Mouse (Mus musculus) stomach, postnatal 0 days (tissue): ENCODE results near the gene Gm9945. TPM values are rescaled to one million over a fixed set of nuclear protein-coding genes. Genes with fewer than 3 reads are reported as not detected.

ENCODE experiments used
- ATAC-seq: fragments of 200-750 bp; cut with Nextera tagmentation; 2 replicates; pipeline ENCODE4 v1.8.0; 2017; ENCODE audit not compliant: low FRiP score, low TSS enrichment
- DNase-seq: peaks from one replicate; pipeline ENCODE4 v3.0.0-alpha.2; 2016; ENCODE audit warnings: low spot score
- H3K27ac ChIP-seq: fragments of 300-500 bp; sonication (generic); replicated peaks from 2 replicates; pipeline ENCODE4 v1.5.1; 2014; ENCODE audit warnings: mild to moderate bottlenecking, control low read depth
- H3K27me3 ChIP-seq: fragments of 300-500 bp; sonication (generic); 2 replicates; pipeline ENCODE4 v1.6.1; 2014; ENCODE audit warnings: low read length; ENCODE audit not compliant: control insufficient read depth, insufficient read depth
- H3K36me3 ChIP-seq: fragments of 300-500 bp; sonication (generic); 2 replicates; pipeline ENCODE4 v1.6.1; 2014; ENCODE audit warnings: low read length, mixed read lengths; ENCODE audit not compliant: control insufficient read depth, insufficient read depth
- H3K4me1 ChIP-seq: fragments of 300-500 bp; sonication (generic); replicated peaks from 2 replicates; pipeline ENCODE4 v1.6.1; 2014; ENCODE audit warnings: antibody characterized with exemption; ENCODE audit not compliant: control insufficient read depth, insufficient read depth
- H3K4me2 ChIP-seq: fragments of 300-500 bp; sonication (generic); replicated peaks from 2 replicates; pipeline ENCODE4 v1.6.1; 2014; ENCODE audit warnings: low read depth, mild to moderate bottlenecking, control low read depth, moderate library complexity
- H3K4me3 ChIP-seq: fragments of 300-500 bp; sonication (generic); 2 replicates; pipeline ENCODE4 v1.5.1; 2014; ENCODE audit warnings: low read depth, low read length, control low read depth
- H3K9ac ChIP-seq: fragments of 300-500 bp; sonication (generic); 2 replicates; pipeline ENCODE4 v1.6.1; 2014; ENCODE audit warnings: mild to moderate bottlenecking, low read length, control low read depth, mixed read lengths
- H3K9me3 ChIP-seq: fragments of 300-500 bp; sonication (generic); 2 replicates; pipeline ENCODE4 v1.6.1; 2016; ENCODE audit warnings: low read length; ENCODE audit not compliant: control insufficient read depth
- CTCF ChIP-seq: IDR thresholded peaks from 2 replicates; pipeline ENCODE4 v1.5.1; 2016; ENCODE audit warnings: antibody characterized with exemption, low read depth, mild to moderate bottlenecking, moderate library complexity
- EP300 ChIP-seq: optimal IDR thresholded peaks from 2 replicates; pipeline ENCODE3; 2016; ENCODE audit warnings: antibody characterized with exemption
- WGBS: fragments of 180-500 bp; shearing (Covaris S2); extraction: QIAGEN DNeasy Blood & Tissue Kit; methylation state at CpG from one replicate; pipeline ENCODE4 v1.1.7; 2014; 5-methylcytosine and 5-hydroxymethylcytosine counted together
- polyA plus RNA-seq: library from polyadenylated mRNA; unstranded; fragments of >200 nt; fragmentation: Nextera tagmentation; extraction: Ambion mirVana; gene quantifications from 2 replicates; pipeline ENCODE4 v1.2.1, GENCODE M21; 2015

The Gm9945 gene
- polyA plus RNA-seq, 1 experiment from 2014 or later: not detected

DNA sequence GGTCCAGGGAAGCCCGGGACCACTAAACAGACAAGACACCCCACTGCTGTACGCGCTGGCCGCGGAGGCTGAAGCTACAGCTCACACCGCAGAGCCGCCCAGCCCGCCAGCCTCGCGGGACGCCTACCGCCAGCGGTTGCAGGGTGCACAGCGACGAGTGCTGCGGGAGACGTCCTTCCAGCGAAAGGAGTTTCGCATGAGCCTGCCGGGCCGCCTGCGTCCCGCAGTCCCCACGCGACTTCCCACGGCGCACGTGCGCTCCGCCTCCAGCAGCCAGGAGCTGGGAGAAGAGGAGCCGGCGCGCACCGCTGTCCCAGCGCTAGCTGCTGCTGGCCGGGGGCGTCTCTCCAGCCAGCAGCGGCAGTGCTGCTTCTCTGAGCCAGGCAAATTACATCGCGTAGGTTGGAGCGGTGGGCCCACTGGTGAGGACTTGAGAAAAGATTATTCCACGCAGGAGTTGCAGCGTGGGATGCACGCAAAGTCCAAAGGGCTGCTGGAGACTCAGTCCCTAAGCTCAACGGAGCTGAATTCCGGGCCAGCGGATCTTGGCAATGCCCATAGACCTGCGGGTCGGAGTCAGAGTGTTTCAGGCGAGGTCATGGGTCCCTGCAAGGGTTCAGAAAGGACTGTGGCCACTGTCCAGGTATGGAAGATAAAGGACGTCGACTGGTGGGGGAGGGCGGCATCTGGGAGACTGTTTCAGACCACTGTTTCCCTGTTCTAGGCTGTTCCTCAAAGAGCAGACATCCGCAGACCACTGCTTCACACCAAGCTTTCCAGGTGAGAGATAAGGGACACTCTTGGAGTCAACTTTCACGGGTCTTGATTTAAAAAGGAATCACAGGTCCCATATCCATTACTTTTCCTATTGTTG, 16.2 kb upstream of the Gm9945 start:
- H3K27ac ChIP-seq: no peak overlapping the region
- ATAC-seq (no peak), DNase-seq (peak; percentile 48)
- H3K27me3 ChIP-seq: peaks cover 9% of the 10 kb centered on the region
- H3K9me3 ChIP-seq: no peaks in the 10 kb centered on the region
- H3K4me1 ChIP-seq: no peaks in the 10 kb centered on the region
- peak overlapping the region; percentile 55 for H3K4me2 ChIP-seq
- no peaks in the 10 kb centered on the region for H3K36me3 ChIP-seq
- TF ChIP-seq CTCF (no peak), EP300 (no peak)
- H3K9ac ChIP-seq: peak overlapping the region; percentile 38
- 10% methylated on average over 54 of the region's 55 CpGs for WGBS
- peak overlapping the region; percentile 43 for H3K4me3 ChIP-seq

GRCm38 (mm10) chr11:53466231-53466971, 13.6 kb upstream of the Gm9945 start:
- Histone ChIP-seq H3K9me3 (no peaks in the 10 kb centered on the region), H3K9ac (peak overlapping the region; percentile 53), H3K27me3 (peaks cover 14% of the 10 kb centered on the region), H3K4me2 (peak overlapping the region; percentile 58), H3K4me3 (peak overlapping the region; percentile 32), H3K36me3 (no peaks in the 10 kb centered on the region), H3K4me1 (no peaks in the 10 kb centered on the region), H3K27ac (no peak overlapping the region)
- WGBS: 6% methylated on average over 40 of the region's 40 CpGs
- ATAC-seq (peak; percentile 36), DNase-seq (peak; percentile 84)
- peak; percentile 89 for TF ChIP-seq CTCF
- no peak for TF ChIP-seq EP300

DNA sequence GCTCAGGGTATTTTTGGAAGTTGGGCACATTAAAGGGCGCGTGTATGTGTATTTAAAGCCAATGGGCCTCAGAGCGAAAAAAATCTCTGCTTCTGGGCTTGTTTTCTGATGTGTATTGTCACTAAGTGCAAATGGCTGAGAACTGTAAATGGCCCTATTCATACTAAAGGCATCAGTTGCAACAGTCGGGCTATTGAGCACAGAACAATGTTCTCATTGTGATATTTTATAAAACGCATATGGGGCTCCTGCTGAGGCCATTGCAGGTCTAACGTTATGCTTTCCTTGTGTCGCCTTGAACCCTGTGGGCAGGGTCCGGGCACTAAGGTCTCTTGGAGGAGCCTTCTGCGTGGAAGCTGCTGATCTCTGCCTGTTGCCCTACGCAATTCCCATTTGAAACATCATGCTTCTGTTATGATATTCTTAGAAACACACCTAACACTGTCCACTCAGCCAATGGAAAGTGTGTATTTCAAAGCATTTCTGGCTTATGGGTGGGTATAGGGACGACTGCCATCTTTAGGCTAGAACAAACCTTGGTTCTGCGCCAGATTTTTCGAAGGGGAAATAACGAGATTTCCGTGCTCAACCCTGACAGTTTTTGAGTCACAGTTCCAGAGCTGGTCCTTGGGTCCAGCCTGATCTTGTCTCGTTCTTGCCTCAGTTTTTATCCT, 10.5 kb upstream of the Gm9945 start:
- DNase-seq (no peak), ATAC-seq (no peak)
- Histone ChIP-seq H3K36me3 (no peaks in the 10 kb centered on the region), H3K4me3 (no peak overlapping the region), H3K4me1 (no peaks in the 10 kb centered on the region), H3K27ac (no peak overlapping the region), H3K9ac (no peak overlapping the region), H3K9me3 (no peaks in the 10 kb centered on the region), H3K27me3 (peaks cover 7% of the 10 kb centered on the region), H3K4me2 (peak overlapping the region; percentile 52; the same call in 1 of the 2 replicates)
- TF ChIP-seq EP300 (no peak), CTCF (no peak)
- WGBS: 40% methylated on average over 16 of the region's 16 CpGs

DNA sequence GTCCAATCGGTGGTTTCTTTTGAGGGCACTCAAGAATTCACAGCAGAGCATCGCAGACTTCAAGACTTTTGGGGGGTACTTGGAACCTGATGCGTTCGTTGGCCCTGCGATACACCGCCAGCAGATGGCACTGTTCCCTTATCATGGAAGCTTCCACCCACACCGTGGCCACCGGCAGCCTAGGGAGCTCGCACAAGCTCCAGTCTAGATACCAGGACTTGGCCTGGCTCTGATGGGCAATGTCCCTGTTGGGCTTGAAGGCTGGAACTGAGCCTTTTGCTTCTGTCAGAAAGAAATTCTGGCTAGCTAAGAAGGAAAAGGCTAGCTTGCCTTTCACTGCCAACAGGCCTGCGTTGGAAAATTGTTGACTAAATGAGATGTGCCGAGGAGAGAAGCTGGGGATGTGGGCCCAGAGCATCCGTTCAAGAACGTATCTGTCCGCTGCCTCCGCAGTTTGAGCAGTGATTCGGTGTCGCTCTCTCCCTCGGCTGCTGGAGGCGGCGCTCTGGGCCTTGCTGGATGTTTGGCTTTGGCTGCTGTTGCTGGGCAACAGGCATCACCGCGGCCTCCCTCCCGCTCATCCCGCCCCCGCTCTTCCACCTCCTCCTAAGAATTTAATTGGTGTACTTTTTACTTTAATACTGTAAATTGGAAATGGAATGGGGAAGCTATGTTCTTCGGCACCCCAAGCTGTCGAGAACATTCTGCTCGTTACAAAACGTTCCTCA, 9.8 kb upstream of the Gm9945 start, which contains the start of gene Gm9837:
Gene Gm9837 (minus strand): TSS at position 512 of the 728 bp plus-strand sequence.
- H3K9ac ChIP-seq: no peak within 1 kb of the TSS
- H3K27ac ChIP-seq: no peak within 1 kb of the TSS
- peak within 1 kb of the TSS; percentile 52 for H3K4me2 ChIP-seq
- peak within 1 kb of the TSS; percentile 14 for H3K4me3 ChIP-seq
- peak; percentile 76 for ATAC-seq
- DNase-seq: peak; percentile 89
- H3K4me1 ChIP-seq: no peaks in the 10 kb centered on the region
- H3K36me3 ChIP-seq: no peaks in the 10 kb centered on the region
- 3% methylated on average over 29 of the region's 29 CpGs for WGBS
- H3K27me3 ChIP-seq: peaks cover 9% of the 10 kb centered on the region
- no peaks in the 10 kb centered on the region for H3K9me3 ChIP-seq
- TF ChIP-seq CTCF (peak; percentile 97), EP300 (no peak)

DNA sequence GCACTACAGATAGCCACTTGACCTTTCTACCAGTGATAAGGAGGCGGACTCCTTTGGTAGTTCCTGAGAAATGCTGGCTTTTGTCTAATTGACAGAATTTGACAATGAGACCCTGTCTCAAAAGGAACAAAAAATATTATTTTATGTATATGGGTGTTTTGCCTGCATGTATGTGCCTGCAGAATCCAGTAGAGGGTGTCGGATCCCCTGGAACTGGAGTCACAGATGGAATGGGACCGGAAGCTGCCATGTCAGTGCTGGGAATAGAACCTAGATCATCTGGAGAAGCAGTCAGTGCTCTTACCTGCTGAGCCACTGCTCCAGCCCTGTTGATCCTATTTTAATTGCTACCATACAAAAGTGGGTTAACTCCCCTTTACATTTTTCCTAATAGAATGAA, 7.3 kb upstream of the Gm9945 start:
- ATAC-seq: no peak
- no peak overlapping the region for H3K27ac ChIP-seq
- no peaks in the 10 kb centered on the region for H3K36me3 ChIP-seq
- TF ChIP-seq CTCF: peak; percentile 55
- TF ChIP-seq EP300: no peak
- H3K9me3 ChIP-seq: no peaks in the 10 kb centered on the region
- no peak overlapping the region for H3K9ac ChIP-seq
- peaks cover 6% of the 10 kb centered on the region; the same call in 1 of the 2 replicates for H3K27me3 ChIP-seq
- no peak overlapping the region for H3K4me2 ChIP-seq
- no peak overlapping the region for H3K4me3 ChIP-seq
- no peaks in the 10 kb centered on the region for H3K4me1 ChIP-seq
- 78% methylated on average over 3 of the region's 3 CpGs for WGBS
- no peak for DNase-seq
